Mouse (Mus musculus) liver, postnatal 0 days (tissue): Measurements from ENCODE around the gene Chpf. TPM values are rescaled to one million over a fixed set of nuclear protein-coding genes. Genes with fewer than 3 reads are reported as not detected.

Source experiments
- ATAC-seq: fragments of 200-750 bp; cut with Nextera tagmentation; 2 replicates; pipeline ENCODE4 v1.8.0; 2017; ENCODE audit warnings: mild to moderate bottlenecking, moderate library complexity
- DNase-seq: peaks from one replicate; pipeline ENCODE4 v3.0.0-alpha.2; 2016
- H3K27ac ChIP-seq: fragments of 300-500 bp; sonication (generic); 2 replicates; pipeline ENCODE4 v1.5.1; 2014; ENCODE audit warnings: antibody characterized with exemption, moderate library complexity, mild to moderate bottlenecking, low read depth
- H3K27me3 ChIP-seq: fragments of 300-500 bp; sonication (generic); 2 replicates; pipeline ENCODE4 v1.6.1; 2014; ENCODE audit warnings: low read length, control low read depth, mixed read lengths; ENCODE audit not compliant: insufficient read depth
- H3K36me3 ChIP-seq: fragments of 300-500 bp; sonication (generic); replicated peaks from 2 replicates; pipeline ENCODE4 v1.6.1; 2014; ENCODE audit warnings: mild to moderate bottlenecking, control low read depth, low read length, moderate library complexity, mixed read lengths; ENCODE audit not compliant: insufficient read depth
- H3K4me1 ChIP-seq: fragments of 300-500 bp; sonication (generic); 2 replicates; pipeline ENCODE4 v1.6.1; 2014; ENCODE audit warnings: antibody characterized with exemption, mild to moderate bottlenecking, control low read depth; ENCODE audit not compliant: insufficient read depth
- H3K4me2 ChIP-seq: fragments of 300-500 bp; sonication (generic); 2 replicates; pipeline ENCODE4 v1.6.1; 2014; ENCODE audit warnings: low read depth, mild to moderate bottlenecking, low read length, moderate library complexity, mixed read lengths
- H3K4me3 ChIP-seq: fragments of 300-500 bp; sonication (generic); 2 replicates; pipeline ENCODE4 v1.5.1; 2014; ENCODE audit warnings: low read depth, low read length
- H3K9ac ChIP-seq: fragments of 300-500 bp; sonication (generic); replicated peaks from 2 replicates; pipeline ENCODE4 v1.6.1; 2014; ENCODE audit warnings: mild to moderate bottlenecking, moderate library complexity
- H3K9me3 ChIP-seq: fragments of 300-500 bp; sonication (generic); 2 replicates; pipeline ENCODE4 v1.6.1; 2016; ENCODE audit warnings: mild to moderate bottlenecking, control low read depth, low read length, mixed read lengths
- CTCF ChIP-seq: sonication (generic); IDR thresholded peaks from 2 replicates; pipeline ENCODE4 v1.5.1; 2016; ENCODE audit warnings: antibody characterized with exemption, low read depth
- EP300 ChIP-seq: IDR thresholded peaks from 2 replicates; pipeline ENCODE4 v1.6.1; 2016; ENCODE audit warnings: antibody characterized with exemption, low read depth, mild to moderate bottlenecking
- WGBS: fragments of 180-500 bp; shearing (Covaris S2); extraction: QIAGEN DNeasy Blood & Tissue Kit; methylation state at CpG from one replicate; pipeline ENCODE4 v1.1.7; 2014; ENCODE audit not compliant: insufficient replicate concordance; 5-methylcytosine and 5-hydroxymethylcytosine counted together
- polyA plus RNA-seq: library from polyadenylated mRNA; unstranded; fragments of >200 nt; fragmentation: Nextera tagmentation; extraction: Ambion mirVana; gene quantifications from 2 replicates; pipeline ENCODE4 v1.2.1, GENCODE M21; 2015

The Chpf gene
- polyA plus RNA-seq, 1 experiment from 2014 or later: 3.3 TPM

- Histone ChIP-seq H3K9me3 (no peaks in the 10 kb centered on the region), H3K4me1 (peaks cover 8% of the 10 kb centered on the region), H3K27me3 (peaks cover 71% of the 10 kb centered on the region), H3K4me3 (no peak overlapping the region), H3K4me2 (no peak overlapping the region), H3K36me3 (no peaks in the 10 kb centered on the region), H3K27ac (no peak overlapping the region), H3K9ac (no peak overlapping the region)
- no peak for ATAC-seq
- WGBS: 15% methylated on average over 14 of the region's 14 CpGs
- no peak for DNase-seq
- TF ChIP-seq EP300: no peak
- TF ChIP-seq CTCF: peak; percentile 57
Measured at GRCm38 (mm10) chr1:75456746-75457564, 22.2 kb downstream of the Chpf start.

DNA sequence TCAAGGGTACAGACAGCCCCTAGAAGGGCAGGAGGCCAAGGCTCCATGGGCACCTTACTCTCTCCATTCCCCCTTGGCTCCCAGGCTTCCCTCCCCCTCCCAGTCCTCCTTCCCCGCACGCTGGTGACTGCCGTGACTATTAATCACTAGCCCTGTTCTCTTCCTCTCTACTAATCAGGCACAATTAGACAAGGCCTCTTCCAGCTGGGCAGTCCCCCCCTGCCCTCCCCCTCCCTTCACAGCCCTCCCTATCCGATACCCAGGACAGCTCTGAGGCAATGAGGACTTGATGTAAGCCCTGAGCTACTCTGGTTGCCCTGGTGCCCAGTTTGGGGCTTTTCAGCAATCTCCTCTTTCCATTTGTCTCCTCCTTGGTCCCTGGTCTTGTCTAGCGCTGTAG lies 23.2 kb downstream of the Chpf start:
- ATAC-seq (no peak), DNase-seq (no peak)
- TF ChIP-seq EP300 (no peak), CTCF (no peak)
- no peak overlapping the region for H3K4me3 ChIP-seq
- H3K4me1 ChIP-seq: peaks cover 8% of the 10 kb centered on the region
- H3K9me3 ChIP-seq: no peaks in the 10 kb centered on the region
- H3K9ac ChIP-seq: no peak overlapping the region
- no peak overlapping the region for H3K4me2 ChIP-seq
- H3K27me3 ChIP-seq: peaks cover 81% of the 10 kb centered on the region
- 31% methylated on average over 5 of the region's 5 CpGs for WGBS
- no peak overlapping the region for H3K27ac ChIP-seq
- no peaks in the 10 kb centered on the region for H3K36me3 ChIP-seq

GRCm38 (mm10) chr1:75455433-75455832 lies 23.7 kb downstream of the Chpf start:
- Histone ChIP-seq H3K27ac (no peak overlapping the region), H3K9ac (no peak overlapping the region), H3K4me1 (peaks cover 11% of the 10 kb centered on the region), H3K36me3 (no peaks in the 10 kb centered on the region), H3K27me3 (peaks cover 86% of the 10 kb centered on the region), H3K9me3 (no peaks in the 10 kb centered on the region), H3K4me2 (no peak overlapping the region), H3K4me3 (no peak overlapping the region)
- no peak for TF ChIP-seq CTCF
- no peak for TF ChIP-seq EP300
- 62% methylated on average over 3 of the region's 3 CpGs for whole genome bisulfite sequencing
- DNase-seq: no peak
- no peak for ATAC-seq

GRCm38 (mm10) chr1:75451900-75452299 lies 27.2 kb downstream of the Chpf start:
- ATAC-seq (no peak), DNase-seq (no peak)
- 74% methylated on average over 5 of the region's 5 CpGs for WGBS
- no peak overlapping the region for H3K27ac ChIP-seq
- no peak overlapping the region for H3K9ac ChIP-seq
- H3K9me3 ChIP-seq: no peaks in the 10 kb centered on the region
- H3K4me1 ChIP-seq: peaks cover 32% of the 10 kb centered on the region
- no peak for TF ChIP-seq EP300
- no peak for TF ChIP-seq CTCF
- no peak overlapping the region for H3K4me3 ChIP-seq
- H3K4me2 ChIP-seq: no peak overlapping the region
- no peaks in the 10 kb centered on the region for H3K36me3 ChIP-seq
- H3K27me3 ChIP-seq: peaks cover 91% of the 10 kb centered on the region

DNA sequence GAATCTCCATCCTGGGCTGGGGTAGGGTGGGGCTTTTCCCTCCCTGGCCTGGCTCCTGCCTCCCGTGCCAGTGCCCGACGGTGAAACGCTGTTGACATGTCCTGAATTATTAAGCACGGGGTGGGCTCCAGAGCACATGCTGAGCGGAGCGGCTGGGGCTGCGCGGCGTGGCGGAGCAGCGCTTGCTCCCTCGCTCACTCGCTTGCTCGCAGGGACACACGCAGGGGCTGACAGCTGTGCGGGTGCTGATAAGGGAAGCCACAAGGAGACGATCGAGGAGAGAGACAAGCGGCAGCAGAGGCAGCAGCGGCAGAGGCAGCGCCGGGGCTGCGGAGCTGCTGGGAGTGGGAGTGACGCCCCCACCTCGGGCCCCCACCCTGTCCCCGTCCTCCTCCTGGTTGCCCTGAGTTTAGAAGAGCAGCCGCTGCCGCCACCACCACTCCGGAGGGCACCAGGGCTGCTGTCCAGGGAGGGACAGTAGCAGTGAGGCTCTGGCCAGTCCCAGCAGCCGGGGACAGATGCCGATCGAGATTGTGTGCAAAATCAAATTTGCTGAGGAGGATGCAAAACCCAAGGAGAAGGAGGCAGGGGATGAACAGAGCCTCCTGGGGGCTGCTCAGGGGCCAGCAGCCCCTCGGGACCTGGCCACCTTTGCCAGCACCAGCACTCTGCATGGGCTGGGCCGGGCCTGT lies 28.6 kb downstream of the Chpf start, which contains the start of gene Asic4:
Gene Asic4 (plus strand): TSS at position 123 of the 692 bp plus-strand sequence.
- H3K9ac ChIP-seq: no peak within 1 kb of the TSS
- ATAC-seq (peak; percentile 50), DNase-seq (peak; percentile 63)
- H3K4me3 ChIP-seq: peak within 1 kb of the TSS; percentile 22; the same call in 1 of the 2 replicates
- WGBS: 4% methylated on average over 29 of the region's 35 CpGs
- peak within 1 kb of the TSS; percentile 58 for H3K4me2 ChIP-seq
- TF ChIP-seq EP300: no peak; the same call in 1 of the 2 replicates
- no peak for TF ChIP-seq CTCF
- H3K36me3 ChIP-seq: no peaks in the 10 kb centered on the region
- peaks cover 39% of the 10 kb centered on the region for H3K4me1 ChIP-seq
- H3K9me3 ChIP-seq: no peaks in the 10 kb centered on the region
- peaks cover 88% of the 10 kb centered on the region for H3K27me3 ChIP-seq
- no peak within 1 kb of the TSS for H3K27ac ChIP-seq
